Mouse (Mus musculus) lung, postnatal 36 days (tissue): ENCODE data around the gene Cdc37l1.

ENCODE experiments used
- DNase-seq: peaks from one replicate; pipeline ENCODE4 v3.0.0; 2022; ENCODE audit warnings: mixed read lengths

Gene Cdc37l1

DNA sequence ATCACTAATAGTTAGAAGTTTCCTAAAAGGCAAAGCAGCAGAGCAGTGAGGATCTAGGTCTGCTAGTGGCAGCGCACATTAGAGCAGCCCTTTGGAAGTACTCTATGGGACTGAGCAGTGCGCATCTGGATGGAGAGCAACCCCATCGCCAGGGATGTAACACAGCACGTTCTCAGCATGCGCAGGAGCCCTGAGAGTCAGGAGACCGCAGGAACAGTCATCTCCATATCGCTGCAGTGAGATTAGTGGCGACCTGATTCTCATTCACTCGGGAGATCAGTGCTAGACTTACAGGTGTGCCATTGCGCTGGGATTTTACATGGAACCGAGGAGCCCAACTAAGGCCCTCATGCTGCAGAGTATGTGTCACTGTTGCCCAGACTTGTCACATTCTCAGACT lies 18.9 kb downstream of the Cdc37l1 start:
- no peak for DNase-seq

DNA sequence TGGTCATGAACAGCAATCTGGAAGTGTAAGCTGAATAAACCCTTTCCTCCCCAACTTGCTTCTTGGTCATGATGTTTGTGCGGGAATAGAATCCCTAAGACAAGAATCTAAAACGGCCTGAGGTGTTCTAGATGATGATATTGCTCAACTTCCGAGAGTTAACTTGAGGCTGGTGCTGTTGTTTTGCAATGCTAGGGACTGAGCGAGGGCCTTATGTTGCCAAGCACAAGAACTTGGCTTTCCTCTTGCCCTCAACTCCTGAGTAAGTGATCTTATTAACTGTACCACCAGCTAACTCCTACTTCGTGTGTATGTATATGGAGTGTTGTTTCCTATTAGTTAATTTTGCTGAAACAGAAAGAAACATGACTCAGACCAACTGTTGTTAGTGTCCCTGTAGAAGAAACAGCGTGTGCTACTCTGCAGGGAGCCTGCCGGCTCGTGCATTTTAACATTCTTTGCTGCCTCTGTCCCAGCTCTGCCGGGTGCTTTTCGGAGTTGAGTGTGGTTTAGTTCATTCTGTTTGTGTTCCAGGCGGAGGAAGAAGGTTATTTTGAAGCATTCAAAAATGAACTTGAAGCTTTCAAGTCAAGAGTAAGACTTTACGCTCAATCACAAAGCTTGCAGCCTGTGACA lies 21.3 kb downstream of the Cdc37l1 start:
- DNase-seq = peak; percentile 30

DNA sequence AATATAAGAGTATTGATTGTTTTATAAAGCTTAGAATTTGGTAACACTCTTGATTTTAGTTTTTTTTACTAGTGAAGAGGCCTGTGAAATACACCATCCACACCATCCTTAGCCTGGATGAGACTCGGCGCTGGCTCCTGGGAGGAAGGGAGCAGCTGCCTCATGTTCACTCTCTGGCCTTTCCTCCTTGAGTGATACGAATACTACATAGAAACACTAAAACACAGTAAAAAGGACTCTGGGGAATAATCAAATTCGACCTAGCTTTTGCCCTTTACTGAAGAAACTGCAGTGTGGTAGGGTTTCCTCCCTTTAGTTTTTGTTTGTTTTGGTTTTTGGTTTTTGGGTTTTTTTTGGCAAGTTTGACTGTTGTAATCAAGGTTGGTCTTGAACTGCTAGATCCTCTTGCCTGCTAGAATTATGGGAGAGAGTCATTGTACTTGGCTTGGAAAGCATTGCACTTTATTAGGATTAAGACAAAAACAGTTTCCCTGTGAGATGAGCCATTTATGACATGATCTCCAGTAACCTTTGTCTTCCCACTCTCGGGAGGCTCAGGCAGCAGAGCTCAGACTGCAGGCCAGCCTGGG lies 24.4 kb downstream of the Cdc37l1 start:
- no peak for DNase-seq

DNA sequence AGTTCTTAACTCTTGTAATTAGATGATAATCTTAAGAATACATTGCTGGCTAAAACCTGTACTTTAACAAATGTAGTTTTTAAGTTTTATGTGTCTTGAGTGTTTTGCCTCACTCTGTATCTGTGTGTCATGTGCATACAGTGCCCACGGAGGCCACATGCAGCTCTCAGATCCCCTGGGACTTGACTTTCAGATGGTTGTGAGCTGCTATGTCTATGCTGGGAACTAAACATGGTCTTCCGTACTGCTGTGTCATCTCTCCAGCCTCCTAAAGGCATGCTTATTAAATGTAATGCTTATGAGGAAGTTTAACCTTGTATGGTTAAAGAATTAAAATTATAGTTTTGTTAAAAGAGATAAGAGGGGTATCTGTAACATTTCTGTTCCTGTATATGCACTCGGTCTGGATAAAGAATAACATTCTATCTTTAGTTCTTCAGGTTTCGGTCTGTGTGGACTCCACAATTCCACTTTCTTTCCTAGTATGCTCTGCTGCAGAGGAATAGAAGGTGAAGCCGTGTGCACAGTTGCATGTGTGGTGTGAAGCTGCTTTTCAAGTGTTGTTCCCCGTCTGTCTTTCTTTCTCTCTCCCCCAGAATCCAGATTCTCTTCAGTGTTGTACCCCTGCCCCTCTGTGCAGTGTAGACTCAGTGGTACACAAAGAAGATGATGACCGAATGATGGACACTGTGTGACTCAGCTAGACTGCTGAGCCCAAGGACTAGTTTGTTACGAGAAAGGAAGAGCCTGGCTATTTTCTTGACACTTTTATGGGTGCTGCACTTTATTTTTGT lies 25.5 kb downstream of the Cdc37l1 start:
- DNase-seq = no peak

DNA sequence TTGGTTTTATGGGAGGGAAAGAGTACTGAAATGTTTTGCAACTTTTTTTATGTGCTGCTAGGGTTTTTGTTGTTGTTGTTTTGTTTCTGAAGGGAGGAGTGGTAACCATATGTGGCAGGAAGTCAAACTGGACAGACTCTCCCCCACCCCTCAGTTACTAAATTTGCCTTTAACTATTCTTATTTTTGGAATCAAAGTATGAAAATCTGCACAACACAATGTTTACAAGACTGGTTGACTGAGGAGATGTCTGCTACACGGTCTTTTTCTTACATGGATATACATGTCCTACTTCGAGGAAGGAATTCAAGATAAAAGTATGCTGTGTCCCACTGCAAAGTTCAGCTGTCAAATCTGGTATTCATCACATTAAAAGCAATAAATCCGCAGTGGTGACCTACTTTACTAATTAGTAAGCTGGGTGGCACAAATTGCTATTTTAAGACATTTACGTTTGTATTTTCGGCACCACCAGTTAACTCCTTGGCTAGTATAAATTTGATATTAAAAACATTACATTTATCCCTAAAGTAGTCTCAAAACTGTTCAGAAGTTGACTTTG lies 26.1 kb downstream of the Cdc37l1 start:
- DNase-seq = no peak

DNA sequence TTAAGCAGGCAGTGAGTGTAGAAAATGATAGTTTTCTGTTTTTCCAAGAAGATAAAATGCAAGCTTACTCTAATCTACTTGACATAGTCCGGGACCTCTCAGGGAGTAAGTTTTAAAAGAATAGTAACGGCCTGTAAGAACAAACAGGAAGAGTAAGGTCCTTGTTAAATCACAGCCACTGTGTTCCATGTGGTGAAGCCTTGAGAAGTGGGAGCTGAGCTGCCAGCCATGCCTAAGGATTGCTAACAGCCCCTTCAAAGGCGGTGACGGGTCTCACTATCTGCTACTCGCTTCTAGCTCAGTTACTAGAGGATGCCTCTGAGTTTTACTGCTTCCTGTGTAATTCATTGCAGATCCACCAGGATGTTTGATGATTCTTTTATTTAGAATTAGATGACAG lies 26.6 kb downstream of the Cdc37l1 start:
- no peak for DNase-seq

DNA sequence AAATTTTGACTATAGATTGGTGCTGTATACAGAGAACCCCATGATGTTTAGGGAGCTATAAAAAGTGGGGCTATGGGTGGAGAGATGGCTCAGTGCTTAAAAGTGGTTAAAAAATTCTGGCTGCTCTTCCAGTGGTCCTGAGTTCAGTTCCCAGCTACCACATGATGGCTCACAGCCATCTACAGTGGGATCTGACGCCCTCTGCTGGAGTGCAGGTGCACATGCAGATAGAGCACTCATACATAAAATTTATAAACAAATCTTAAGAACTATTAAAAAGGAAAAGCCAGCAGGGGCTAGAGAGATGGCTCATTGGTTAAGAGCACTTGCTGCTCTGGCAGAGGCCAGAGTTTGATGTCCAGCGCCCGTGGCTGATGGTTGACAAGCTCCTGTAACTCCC lies 29.5 kb downstream of the Cdc37l1 start:
- no peak for DNase-seq

DNA sequence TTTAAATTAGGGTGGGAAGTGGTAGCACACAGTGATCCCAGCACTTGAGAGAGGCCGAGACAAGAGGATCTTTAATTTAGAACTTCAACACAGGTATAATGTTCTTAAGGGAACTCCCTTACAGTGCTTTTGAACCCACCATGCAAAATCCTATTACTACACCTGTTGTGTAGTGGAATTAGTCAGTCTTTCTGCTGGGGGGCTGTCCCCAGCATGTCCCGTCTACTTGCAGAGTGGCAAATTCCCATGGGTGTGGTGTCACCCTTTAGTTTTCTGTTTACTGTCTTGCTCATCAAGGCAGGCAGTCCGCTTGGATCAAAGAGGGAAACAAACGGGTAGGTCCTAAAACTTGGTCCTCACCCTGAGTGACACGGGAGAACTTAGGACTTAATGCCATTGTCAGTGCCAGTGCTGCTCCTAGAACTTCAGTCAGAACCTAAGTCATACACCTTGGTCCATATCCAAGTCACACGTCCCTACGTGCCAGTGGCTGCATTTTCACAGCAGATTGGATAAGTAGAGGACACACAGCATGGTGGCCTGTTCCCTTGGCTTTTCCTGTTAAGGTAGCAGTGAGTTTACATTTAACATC lies 31.7 kb downstream of the Cdc37l1 start:
- no peak for DNase-seq

DNA sequence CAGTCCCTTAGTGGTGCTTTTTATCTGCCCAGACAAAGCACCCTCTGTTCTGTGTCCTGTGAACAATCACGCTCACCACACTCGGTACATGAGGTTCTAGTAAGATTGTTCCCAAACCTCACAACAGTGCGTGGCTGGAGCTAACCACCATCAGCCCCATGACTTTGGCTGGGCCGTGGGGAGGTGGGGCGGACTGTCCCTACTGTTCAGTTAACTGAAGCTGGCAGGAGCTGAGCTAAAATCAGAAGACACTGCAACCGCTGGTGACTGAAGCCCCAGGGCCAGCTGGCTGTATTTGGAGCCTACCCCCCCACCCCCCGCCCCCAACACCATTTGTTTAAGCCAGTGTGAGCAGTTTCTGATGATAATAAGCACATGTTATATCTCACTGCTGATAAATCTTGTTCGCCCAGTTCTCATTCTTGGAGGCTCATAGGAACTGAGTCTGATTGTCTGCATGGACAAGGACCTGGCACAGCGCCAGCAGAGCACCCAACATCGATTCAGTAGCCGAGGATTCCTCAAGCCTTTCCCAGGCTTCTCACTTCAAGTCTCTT lies 34.3 kb downstream of the Cdc37l1 start:
- DNase-seq = peak; percentile 41

DNA sequence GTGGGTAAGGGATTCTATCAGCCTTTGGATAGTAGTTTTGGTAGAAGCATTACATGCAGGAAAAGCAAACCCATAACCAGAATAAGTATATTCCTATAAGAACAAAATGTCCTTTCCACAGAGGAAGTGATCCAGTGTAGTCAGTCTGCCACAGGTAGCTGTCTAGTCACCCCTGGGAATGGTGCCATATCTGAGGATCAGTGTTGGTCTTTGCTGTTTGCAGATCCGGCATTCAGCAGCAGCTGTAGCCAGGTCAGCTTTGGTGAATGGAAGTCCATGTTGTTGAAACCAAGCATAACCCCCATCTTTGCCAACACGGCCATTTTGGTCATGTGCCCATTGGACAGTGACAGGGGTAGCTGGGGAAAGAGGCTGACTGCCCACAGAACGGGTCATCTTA lies 41.6 kb downstream of the Cdc37l1 start:
- no peak for DNase-seq

DNA sequence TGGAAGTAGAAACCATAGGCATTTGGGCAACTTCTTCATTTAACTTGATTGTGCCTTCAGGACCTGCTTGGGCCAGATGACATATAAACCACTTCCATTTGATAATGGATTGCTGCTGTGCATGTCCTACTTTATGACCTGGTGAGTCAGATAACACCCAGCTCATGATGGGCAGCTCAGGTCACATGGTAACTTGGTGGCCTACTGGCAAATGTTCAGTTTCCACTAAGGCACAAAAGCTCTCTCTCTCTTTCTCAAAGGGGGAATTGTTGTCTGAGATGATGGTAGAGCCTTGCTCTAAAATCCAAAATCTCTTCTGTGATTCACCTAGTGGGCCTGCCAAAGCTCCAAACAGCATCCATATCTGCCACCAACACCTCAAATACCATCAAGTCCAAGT lies 42.5 kb downstream of the Cdc37l1 start:
- DNase-seq = no peak

DNA sequence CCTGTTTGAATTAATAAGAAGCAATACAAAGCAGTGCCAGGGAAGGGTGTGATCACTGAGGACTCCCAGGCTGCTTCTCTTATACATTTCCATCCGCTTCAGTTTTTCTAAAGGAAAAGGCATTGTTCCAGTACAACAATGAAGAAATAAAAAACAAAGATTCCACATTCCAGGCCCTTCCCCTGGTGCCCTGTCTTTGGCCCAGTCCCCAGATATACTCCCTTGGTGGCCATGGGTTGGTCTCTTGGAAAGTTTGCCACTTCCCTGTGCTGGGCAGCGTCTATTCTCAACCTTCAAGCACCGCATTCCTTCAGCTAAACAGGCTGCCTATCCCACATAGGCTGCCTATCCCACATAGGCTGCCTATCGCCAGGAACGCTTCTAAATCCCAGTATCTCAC lies 46.9 kb downstream of the Cdc37l1 start:
- no peak for DNase-seq

DNA sequence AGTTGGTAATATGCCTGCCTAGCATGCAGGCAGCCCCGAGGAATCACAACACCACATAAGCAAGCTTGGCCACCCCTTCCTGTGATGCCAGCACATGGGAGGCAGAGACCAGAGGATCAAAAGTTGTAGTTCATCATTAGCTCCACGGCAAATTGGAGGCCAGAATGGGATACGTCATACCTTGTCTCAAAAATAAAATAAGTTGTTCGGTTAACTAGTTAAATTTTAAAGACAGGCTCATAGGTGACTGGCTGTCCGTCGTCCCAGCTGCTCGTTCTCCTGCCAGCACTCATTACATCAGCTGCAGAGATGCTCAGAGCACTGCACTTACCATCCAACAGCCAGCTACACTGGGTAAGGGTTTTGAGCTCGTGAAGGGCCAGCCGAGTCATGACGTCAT lies 47.4 kb downstream of the Cdc37l1 start:
- no peak for DNase-seq

DNA sequence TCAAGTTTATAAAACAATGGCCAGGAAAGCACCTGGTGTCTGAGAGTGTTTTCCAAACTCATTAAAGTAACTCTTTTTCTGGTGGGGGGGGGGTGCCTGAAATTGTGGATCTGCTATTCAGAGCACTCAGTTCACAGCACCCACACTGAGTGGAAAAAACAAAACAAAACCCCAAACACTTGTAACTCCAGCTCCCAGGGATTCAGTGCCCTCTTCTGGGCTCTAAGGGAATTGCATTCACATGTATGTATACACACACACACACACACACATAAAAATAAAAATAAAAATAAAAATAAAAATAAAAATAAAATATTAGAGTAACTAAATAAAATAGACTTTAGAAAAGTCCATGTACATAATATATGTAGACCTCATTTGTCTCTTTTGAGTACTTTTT lies 49.2 kb downstream of the Cdc37l1 start:
- DNase-seq = no peak

DNA sequence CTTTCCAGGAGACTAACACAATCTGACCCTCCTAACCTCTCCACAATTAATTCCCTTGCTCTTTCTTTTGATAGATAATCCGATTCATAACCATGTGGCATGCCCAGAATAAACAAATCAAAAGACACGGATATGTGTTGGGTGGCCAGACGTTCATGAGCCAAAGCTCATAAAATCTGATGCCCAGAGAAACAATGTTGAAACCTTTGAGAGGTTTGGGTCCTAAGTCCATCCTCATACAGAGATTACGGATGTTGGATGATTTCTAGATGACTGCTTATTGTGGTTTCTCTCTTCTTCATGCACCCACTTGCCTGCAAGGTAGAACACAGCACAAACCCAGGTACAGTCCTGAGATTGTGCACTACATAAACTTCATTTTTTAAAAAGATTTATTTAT lies 50.1 kb downstream of the Cdc37l1 start:
- no peak for DNase-seq

DNA sequence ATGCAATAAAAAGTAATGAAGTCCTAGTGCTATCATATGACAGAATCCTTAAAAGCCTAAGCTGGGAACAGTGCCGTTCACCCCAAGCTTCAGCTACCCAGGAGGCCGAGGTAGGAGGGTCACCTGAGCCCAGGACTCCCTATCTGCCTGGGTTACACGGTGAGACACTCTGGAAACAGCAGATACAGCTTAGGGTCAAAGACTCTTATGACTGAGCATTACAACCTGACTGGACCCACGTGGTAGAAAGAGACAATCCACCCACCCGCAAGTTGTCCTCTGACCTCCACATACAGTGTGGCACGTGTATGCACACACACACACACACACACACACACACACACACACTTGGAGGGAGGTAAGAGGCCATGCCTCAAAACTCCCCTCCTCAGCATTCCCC lies 52.0 kb downstream of the Cdc37l1 start:
- DNase-seq = no peak

DNA sequence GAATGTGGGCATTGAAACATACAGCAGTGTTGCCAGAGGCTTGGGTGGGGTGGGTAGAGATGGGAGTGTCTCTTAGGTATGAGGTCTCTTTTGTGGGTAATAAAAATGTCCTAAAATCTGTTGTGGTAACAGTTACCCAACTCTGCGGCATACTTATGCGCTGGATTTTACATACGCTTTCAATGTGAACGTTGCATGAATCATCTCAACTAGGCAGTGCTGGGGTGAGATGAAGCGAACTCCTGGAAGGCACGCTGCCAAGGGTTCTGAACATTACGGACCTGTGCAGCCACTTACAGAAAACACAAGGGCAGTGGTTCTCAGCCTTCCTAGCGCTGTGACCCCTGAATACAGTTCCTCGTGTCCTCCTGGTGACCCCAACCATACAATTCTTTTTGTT lies 52.5 kb downstream of the Cdc37l1 start:
- DNase-seq = no peak

DNA sequence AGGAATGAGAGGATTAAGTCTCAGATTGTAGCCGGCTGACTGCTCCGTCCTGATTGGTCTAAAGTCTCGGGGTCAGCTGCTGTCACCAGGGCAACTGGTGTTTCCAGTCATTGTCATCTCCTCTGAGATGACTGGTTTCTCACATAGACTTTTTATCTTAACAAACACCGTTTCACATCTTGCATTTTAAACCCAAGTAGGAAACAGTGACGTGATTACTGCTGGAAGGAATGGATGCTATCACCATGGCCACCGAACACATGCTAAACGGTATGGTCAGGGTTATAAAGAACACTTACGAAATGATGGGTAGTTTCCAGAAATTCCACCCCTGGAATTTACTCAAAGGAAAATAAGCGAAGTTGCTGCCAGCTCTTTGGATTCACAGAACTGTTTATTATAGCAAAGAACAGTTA lies 54.2 kb downstream of the Cdc37l1 start:
- no peak for DNase-seq

DNA sequence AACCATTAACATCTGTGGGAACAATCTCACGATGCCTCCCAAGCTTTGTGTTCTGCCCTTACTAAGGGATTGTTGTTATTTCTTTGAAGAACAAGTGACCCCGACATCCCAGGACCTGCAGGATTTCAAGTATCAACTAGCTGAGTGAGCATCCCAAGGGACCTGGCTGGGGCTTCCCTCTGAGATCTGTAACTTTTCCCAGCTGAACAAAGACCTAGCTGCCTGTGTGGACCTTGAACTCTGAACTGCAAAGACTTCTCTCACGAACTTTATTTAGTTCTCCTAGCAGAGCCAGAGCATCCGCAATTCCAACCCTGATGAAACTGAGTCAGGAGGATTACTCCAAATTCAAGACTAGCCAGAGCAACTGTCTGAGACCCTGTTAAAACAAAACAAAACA lies 55.2 kb downstream of the Cdc37l1 start:
- DNase-seq = no peak

DNA sequence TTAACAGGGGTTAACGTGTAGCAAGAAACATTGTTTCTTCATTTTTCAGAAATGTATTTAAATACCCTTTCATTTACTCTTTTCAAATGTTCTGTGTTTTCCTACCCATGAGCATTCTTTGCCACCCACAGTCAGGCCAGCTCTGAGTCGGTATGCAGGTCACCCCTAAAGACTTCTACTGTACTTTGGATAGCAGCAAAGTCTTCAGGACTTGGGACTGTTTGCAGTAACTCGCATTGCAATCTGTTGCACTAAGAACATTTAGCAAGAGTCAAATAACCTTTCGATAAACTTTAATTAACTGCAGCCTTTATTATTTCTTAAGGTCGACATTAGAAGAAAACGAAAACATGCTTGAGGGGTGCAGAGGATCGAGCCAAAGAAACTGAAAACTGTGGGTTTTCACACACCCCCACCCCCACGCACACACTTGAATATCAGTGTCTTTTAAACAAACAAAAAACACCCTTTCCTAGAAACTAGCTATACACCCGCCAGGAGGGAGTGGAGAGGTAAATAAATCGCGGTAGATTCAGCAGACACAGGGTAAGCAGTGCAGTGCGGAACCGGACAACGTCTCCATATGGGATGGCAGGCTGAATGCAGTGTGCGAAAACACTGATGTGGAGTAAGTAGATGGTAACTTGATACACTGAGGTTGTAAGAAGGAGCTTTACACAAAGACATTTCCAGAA lies 56.0 kb downstream of the Cdc37l1 start:
- no peak for DNase-seq

DNA sequence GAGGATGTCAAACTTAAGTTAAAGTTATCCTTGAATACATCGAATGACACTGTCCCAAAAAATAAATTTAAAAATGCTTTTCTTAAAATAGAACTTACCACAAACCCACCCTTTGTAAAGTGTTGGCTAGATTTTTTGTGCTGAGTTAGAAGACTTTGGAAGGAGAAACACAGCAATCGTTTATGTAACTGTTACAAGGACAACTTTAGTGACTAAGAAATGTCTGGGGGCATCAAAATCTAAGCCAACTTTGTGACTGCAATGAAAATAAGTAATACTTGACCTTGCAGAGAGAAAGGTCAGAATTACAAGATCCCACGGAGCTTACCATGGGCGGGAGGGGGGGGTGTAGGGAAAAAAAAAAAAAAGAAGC lies 56.8 kb downstream of the Cdc37l1 start:
- no peak for DNase-seq

DNA sequence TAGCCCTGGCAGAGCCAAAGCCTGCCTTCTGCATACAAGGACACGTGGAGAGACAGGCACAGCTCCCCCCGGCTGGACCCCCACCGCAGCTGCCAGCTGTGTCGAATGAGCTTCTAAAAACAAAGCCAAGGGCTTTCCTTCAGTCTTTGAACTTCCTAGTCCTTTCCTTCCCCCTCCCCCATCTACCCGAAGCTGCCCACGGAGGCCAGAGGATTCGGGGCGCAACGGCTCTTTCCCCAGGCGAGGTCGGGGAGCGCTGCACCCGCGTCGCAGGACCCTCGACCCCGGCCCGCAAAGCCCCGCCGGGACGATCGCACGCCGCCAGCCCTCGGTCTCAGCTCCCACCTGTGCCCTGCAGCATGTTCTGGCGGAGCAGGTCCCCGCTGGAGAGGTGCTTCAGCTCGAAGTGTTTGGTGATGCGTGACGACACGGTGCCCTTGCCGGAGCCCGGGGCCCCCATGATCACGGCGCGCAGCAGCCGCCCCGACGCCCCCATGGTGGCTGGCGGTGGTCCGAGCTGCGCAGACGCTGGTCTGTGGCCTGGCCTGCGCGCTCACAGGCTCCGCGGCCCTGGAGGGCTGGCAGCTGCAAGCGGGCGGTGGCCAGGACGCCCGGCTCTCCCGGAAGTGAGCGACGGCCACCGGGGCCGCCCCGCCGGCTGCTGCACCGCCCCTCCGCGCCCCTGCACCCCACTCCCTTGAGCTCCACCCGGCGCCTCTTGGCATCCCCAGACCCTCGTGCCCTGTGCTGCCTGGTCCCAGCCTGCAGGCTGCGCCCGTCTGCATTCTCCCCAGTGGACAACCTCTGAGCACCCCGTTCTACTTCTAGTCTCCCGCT lies 57.4 kb downstream of the Cdc37l1 start, which contains the start of gene Ak3:
TSS of gene Ak3 (minus strand) at position 628 of the 837 bp plus-strand sequence.
- peak; percentile 84 for DNase-seq
